Mouse (Mus musculus): ENCODE data around the gene BC030499. TPM values are rescaled to one million over a fixed set of nuclear protein-coding genes. Genes with fewer than 3 reads are reported as not detected.

The BC030499 gene
- total and polyA plus RNA-seq, 3 experiments: 0.73 to 1.1 TPM; not detected in 1

DNA sequence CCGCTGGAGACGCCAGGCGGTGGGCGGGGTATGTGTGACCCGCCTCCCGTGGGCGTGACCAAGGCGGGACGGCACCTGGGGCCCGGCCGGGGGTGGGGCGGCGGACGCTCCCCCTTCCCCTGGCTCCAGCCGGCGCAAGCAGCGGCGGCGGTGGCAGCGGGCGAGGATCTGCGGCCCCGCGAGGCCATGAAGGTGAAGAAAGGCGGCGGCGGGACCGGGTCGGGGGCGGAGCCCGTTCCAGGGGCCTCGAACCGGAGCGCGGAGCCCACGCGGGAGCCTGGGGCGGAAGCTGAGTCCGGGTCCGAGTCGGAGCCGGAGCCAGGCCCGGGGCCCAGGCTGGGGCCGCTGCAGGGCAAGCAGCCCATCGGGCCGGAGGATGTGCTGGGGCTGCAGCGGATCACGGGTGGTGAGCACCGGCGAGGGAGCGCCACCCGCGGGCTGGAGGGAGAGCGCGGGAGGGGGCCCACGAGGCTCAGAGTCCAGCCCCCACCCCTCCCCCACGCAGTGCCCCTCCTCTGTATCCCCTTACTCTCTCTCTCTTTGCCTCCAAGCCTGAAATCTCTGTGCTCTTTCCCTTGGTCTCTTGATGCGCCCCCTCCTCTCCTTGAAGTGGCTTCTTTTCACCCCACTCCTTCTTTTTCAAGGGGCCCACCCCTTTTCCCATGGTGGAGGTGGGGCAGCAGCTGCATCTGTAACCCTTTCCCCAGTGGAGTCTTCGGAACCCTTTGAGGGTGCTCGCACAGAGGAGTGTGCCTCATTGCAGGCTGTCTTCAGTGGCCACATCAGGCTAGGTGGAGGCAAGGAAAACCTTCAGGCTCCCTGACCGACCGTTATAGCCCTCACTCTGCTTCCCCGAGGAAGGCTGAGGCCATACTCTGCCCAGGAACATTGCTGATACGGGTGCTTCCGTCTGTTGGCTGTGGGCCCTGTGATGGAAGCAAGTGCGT lies 53.0 kb downstream of the BC030499 start, which contains the start of gene Unc119 (continued):
- TF ChIP-seq ZNF384 (IDR thresholded peaks at IDR 0.05; ENCODE audit: low read depth, low read length): no peak
- no peak for TF ChIP-seq JUND (IDR thresholded peaks at IDR 0.05; ENCODE audit: low read depth, low read length)
- 0 out of 2 replicates have a peak, but pooled peaks have one; percentile 9 for TF ChIP-seq ETS1 (IDR thresholded peaks at IDR 0.05; ENCODE audit: low read depth, low read length)
- no peak for TF ChIP-seq RCOR1 (IDR thresholded peaks at IDR 0.05; ENCODE audit: low read depth, low read length)
- TF ChIP-seq CHD1 (IDR thresholded peaks at IDR 0.05; ENCODE audit: low read depth, low read length): no peak
- peak; percentile 45; the same call in 1 of the 2 replicates for TF ChIP-seq POLR2AphosphoS2 (IDR thresholded peaks at IDR 0.05; ENCODE audit: low read length)
- TF ChIP-seq GABPA (IDR thresholded peaks at IDR 0.05; ENCODE audit: low read depth, low read length): no peak
- peak; percentile 32; the same call in 1 of the 2 replicates for TF ChIP-seq TCF12 (IDR thresholded peaks at IDR 0.05; ENCODE audit: low read depth, low read length)
- TF ChIP-seq SIN3A (IDR thresholded peaks at IDR 0.05; ENCODE audit: low read length): peak; percentile 57; the same call in 1 of the 2 replicates
- TF ChIP-seq KAT2A (conservative IDR thresholded peaks at IDR 0.05; ENCODE audit: low read depth, low read length): no peak
- TF ChIP-seq NRF1 (IDR thresholded peaks at IDR 0.05; ENCODE audit: insufficient read depth, low read depth, low read length, poor library complexity, severe bottlenecking): peak; percentile 36; the same call in 1 of the 2 replicates
- TF ChIP-seq UBTF (IDR thresholded peaks at IDR 0.05; ENCODE audit: borderline replicate concordance, insufficient read depth, low read depth, low read length): no peak; the same call in 1 of the 2 replicates
- no peak for TF ChIP-seq TBP (IDR thresholded peaks at IDR 0.05; ENCODE audit: low read depth, low read length)
- no peak for TF ChIP-seq MAFK (IDR thresholded peaks at IDR 0.05; ENCODE audit: borderline replicate concordance, low read depth, low read length)
- TF ChIP-seq TAL1 (IDR thresholded peaks at IDR 0.05; ENCODE audit: low read length): no peak
- TF ChIP-seq E2F4 (IDR thresholded peaks at IDR 0.05; ENCODE audit: borderline replicate concordance, low read depth, low read length): 0 out of 2 replicates have a peak, but pooled peaks have one; percentile 13

DNA sequence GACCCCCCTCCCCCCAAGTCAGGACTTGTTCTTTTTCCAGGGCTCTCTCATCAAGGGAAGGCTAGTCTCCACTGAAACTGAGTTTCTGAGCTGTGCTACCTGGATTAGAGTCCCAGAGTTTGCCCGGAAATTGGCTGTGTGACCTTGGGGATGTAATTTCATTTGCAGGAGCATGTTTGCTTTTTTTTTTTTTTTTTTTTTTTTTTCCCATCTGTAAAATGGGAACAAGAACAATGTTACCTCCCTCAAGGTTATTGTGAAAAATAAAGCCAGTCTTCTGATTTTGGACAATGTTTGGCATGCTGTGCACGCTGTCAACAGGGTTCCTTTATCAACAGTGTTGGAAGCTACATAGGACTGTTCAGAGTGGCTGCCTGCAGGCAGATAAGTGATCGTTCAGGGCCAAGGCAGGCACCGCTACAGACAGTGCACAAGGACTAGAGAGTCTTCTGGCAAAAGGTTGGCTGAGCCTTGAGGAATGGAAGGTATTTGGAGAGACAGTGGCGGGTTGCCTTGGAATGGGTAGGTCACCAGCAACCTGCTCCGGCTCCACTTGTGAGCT lies 53.8 kb downstream of the BC030499 start:
- H3K27ac ChIP-seq (ENCODE audit: control insufficient read depth, low read depth, low read length): peak overlapping the region; percentile 56
- H3K79me2 ChIP-seq (ENCODE audit: control insufficient read depth, insufficient read depth, low read length, poor library complexity): peaks cover 9% of the 10 kb centered on the region
- H3K27me3 ChIP-seq (ENCODE audit: control insufficient read depth in 1 of 2, insufficient read depth in 2 of 2, low read length in 2 of 2): no peaks in the 10 kb centered on the region
- H3K36me3 ChIP-seq (ENCODE audit: control insufficient read depth in 1 of 2, insufficient read depth in 2 of 2, low read length in 2 of 2): peaks cover 0 to 21% of the 10 kb centered on the region in 2 experiments; a peak in 2 of 4 replicates
- H3K9ac ChIP-seq (ENCODE audit: control insufficient read depth, low read depth, low read length, poor library complexity, severe bottlenecking): peak overlapping the region; percentile 82
- H3K9me3 ChIP-seq (replicated peaks; ENCODE audit: insufficient read depth, low read length): no peaks in the 10 kb centered on the region
- peaks cover 13 to 25% of the 10 kb centered on the region in 2 experiments for H3K4me1 ChIP-seq (ENCODE audit: control insufficient read depth in 1 of 2, insufficient read depth in 2 of 2, low read length in 2 of 2)
- DNase-seq (ENCODE audit: low read depth, low spot score): peak; percentile 90
- peak overlapping the region; percentile 55 to 96 for H3K4me3 ChIP-seq (ENCODE audit: control insufficient read depth in 1 of 2, insufficient read depth in 1 of 2, low read depth in 2 of 2, low read length in 2 of 2)
- TF ChIP-seq ETS1 (IDR thresholded peaks at IDR 0.05; ENCODE audit: low read depth, low read length) (peak; percentile 70), NRF1 (IDR thresholded peaks at IDR 0.05; ENCODE audit: insufficient read depth, low read depth, low read length, poor library complexity, severe bottlenecking) (no peak), MXI1 (IDR thresholded peaks at IDR 0.05; ENCODE audit: low read depth, low read length) (peak; percentile 98), MAX (IDR thresholded peaks at IDR 0.05; ENCODE audit: low read length) (peak; percentile 77), UBTF (IDR thresholded peaks at IDR 0.05; ENCODE audit: borderline replicate concordance, insufficient read depth, low read depth, low read length) (0 out of 2 replicates have a peak, but pooled peaks have one; percentile 59), TCF12 (IDR thresholded peaks at IDR 0.05; ENCODE audit: low read depth, low read length) (peak; percentile 81), MAZ (IDR thresholded peaks at IDR 0.05; ENCODE audit: low read depth, low read length) (0 out of 2 replicates have a peak, but pooled peaks have one; percentile 18), CHD1 (IDR thresholded peaks at IDR 0.05; ENCODE audit: low read depth, low read length) (peak; percentile 90; the same call in 1 of the 2 replicates), RCOR1 (IDR thresholded peaks at IDR 0.05; ENCODE audit: low read depth, low read length) (peak; percentile 57), ZKSCAN1 (IDR thresholded peaks at IDR 0.05; ENCODE audit: low read depth, low read length) (no peak), MEF2A (IDR thresholded peaks at IDR 0.05; ENCODE audit: extremely low read depth, insufficient replicate concordance, low read depth, low read length, poor library complexity, severe bottlenecking) (0 out of 2 replicates have a peak, but pooled peaks have one; percentile 40), TAL1 (IDR thresholded peaks at IDR 0.05; ENCODE audit: low read length) (peak; percentile 77), MYC (IDR thresholded peaks at IDR 0.05; ENCODE audit: low read depth, low read length) (peak; percentile 78; the same call in 1 of the 2 replicates), BHLHE40 (IDR thresholded peaks at IDR 0.05; ENCODE audit: borderline replicate concordance, low read depth, low read length) (no peak), SIN3A (IDR thresholded peaks at IDR 0.05; ENCODE audit: low read length) (peak; percentile 92), USF1 (IDR thresholded peaks at IDR 0.05; ENCODE audit: low read depth, low read length) (no peak), TBP (IDR thresholded peaks at IDR 0.05; ENCODE audit: low read depth, low read length) (peak; percentile 90), ZMIZ1 (IDR thresholded peaks at IDR 0.05; ENCODE audit: low read depth, low read length) (no peak; the same call in 1 of the 2 replicates), GATA1 (IDR thresholded peaks at IDR 0.05; ENCODE audit: low read depth, low read length) (peak; percentile 86), POLR2A (IDR thresholded peaks at IDR 0.05; ENCODE audit: control insufficient read depth in 1 of 2, insufficient read depth in 1 of 2, low read depth in 1 of 2, low read length in 2 of 2, poor library complexity in 1 of 2) (0 out of 4 replicates have a peak, but pooled peaks of 1 of the 2 experiments have one; percentile 22), EP300 (IDR thresholded peaks at IDR 0.05; ENCODE audit: low read depth in 1 of 2, low read length in 2 of 2) (peak; percentile 67 to 76)
